Mouse (Mus musculus): ENCODE results near the gene Fibp.

Fibp gene

DNA sequence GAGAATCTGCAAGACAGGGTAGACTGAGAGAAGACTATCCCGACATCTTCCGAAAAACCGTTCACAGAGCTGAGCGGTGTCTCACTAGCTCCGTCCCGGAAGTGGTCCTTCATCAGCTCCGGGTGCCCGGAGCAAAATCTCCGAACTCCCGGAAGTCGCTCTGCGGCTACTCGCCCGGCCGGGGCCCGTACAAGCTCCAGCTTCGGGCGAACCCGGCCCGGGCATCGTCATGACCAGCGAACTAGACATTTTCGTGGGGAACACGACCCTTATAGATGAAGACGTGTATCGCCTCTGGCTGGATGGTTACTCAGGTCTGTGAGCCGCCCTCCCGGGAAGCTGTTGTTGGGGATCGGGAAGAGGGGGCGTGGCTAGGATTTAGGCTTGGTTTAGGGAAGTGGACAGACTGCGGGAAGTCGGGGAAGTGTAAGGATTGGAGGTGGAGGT lies at the start of gene Fibp:
TSS of gene Fibp (plus strand) at position 151 of the 447 bp plus-strand sequence.
- DNase-seq (ENCODE audit: extremely low spot score, low spot score): peak; percentile 95

DNA sequence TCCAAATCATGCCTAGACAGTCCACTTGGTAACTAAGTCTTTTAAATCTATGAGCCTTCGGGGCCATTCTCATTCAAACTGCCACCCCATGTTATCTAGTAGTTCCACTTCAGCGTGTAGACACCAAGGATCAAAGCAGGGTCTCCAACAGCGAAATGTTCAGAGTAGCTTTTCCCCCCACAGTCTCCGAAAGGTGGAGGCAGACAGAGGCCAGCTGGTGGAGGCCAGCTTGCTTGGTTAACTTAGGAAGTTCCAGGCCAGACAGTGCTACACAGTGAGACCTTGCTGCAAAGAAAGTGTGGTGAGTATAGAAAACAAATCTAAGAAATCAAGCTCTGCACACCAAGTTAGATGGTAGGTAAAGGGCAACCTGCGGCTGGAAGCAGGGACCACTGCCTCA lies 49.8 kb upstream of the Fibp start:
- no peak for DNase-seq (ENCODE audit: extremely low spot score, low spot score)

GRCm38 (mm10) chr19:5411961-5412360 lies 48.5 kb upstream of the Fibp start:
- DNase-seq (ENCODE audit: extremely low spot score, low spot score): no peak

- no peak for DNase-seq (ENCODE audit: extremely low spot score, low spot score)
These were observed 46.6 kb upstream of the Fibp start for GRCm38 (mm10) chr19:5413840-5414239.

- no peak for DNase-seq (ENCODE audit: extremely low spot score, low spot score)
These were observed 45.9 kb upstream of the Fibp start for GRCm38 (mm10) chr19:5414534-5414957.

DNA sequence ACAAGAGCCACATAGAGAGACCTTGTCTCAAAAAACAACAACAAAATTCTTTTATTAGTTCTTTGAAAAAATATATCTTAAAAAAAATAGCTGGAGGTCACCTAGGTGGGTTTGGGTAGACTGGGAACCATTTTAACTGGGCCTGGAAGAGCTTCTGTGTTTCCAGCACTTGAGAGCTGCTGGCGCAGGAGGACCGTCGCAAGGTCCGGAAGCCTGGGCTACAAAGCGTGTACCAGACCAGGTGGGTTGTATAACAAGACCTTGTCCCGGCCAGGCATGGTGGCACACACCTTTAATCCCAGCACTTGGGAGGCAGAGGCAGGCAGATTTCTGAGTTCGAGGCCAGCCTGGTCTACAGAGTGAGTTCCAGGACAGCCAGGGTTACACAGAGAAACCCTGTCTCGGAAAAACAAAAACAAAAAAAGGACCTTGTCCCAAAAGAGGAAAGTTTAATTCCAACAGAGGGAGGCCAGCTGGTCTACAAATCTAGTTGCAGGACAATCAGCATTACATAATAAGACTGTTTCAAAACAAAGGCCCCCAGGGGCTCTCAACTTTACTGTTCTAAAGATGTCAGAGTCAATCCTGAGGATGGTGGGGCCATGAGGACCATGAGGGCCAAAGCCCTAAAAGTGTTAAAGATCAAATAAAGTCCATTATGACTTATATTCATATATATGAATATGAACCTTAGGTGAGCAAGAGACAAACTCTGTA lies 41.5 kb upstream of the Fibp start:
- no peak for DNase-seq (ENCODE audit: extremely low spot score, low spot score)

DNA sequence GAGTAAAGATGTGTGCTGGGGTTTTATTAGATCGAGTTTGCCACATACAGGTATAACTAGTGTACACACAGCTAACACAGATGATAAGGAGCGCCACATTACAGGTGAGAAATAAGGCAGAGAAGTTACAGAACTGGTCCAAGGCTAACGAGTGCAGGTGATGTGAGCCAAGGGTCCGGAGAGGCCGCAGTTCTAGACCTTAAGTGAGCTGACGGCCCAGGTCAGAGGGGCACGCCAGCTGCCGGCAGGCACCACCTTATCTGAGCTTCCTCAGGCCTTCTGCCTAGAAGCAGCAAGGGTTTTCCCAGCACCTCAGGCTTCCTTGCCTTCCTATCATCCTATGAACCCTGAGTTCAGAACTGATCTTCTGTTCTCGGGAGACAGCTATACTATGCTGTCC lies 40.8 kb upstream of the Fibp start:
- no peak for DNase-seq (ENCODE audit: extremely low spot score, low spot score)

- no peak for DNase-seq (ENCODE audit: extremely low spot score, low spot score)
These were observed 39.8 kb upstream of the Fibp start for GRCm38 (mm10) chr19:5420579-5420978.

DNA sequence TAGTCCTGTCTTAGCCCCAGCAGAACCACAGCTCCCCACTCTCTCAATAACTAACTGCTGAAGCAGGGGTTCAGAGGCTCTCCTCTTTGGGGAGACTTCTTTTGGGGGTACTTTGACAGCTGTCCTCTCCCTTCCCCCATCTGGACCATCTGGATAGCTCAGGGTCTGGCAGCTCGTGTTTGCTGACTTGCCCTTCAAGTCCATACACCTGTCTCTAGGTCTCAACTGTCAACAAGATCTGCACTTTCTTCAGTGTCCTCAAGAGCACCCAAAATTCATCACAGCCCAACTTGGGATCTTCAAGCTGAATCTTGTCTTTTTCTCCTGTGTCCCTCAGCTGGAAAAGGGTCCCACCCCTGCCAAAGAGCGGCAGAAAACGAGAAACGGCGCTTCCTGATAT lies 38.6 kb upstream of the Fibp start:
- DNase-seq (ENCODE audit: extremely low spot score, low spot score): no peak

DNA sequence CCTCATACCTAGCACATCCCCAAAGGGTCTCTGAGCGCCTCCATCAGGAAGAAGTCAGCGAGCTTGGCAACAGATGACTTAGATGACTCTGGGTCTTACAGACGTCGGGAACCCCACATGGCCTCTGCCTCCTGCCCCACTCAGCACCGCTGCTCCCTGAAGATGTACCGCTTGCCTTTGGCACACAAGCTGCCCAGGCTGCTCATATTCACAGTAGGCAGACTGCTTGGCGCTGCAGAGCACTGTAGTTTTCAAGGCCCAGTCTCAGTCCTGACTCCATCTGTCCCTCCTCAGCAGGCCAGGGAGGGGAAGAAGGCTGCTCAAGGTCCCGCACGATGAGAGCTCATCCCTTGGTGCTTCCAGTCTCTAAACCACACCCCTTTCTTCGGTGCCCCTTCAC lies 38.1 kb upstream of the Fibp start:
- no peak for DNase-seq (ENCODE audit: extremely low spot score, low spot score)

- no peak for DNase-seq (ENCODE audit: extremely low spot score, low spot score)
These were observed 37.4 kb upstream of the Fibp start for GRCm38 (mm10) chr19:5422895-5423443.

GRCm38 (mm10) chr19:5423561-5423960 lies 36.9 kb upstream of the Fibp start:
- no peak for DNase-seq (ENCODE audit: extremely low spot score, low spot score)

- DNase-seq (ENCODE audit: extremely low spot score, low spot score): no peak
These were observed 36.2 kb upstream of the Fibp start for GRCm38 (mm10) chr19:5424092-5424781.

GRCm38 (mm10) chr19:5424782-5425741 lies 35.4 kb upstream of the Fibp start, which contains the start of the genes Drap1 and AI837181:
Gene Drap1 (minus strand): TSS chr19:5424979.
Gene AI837181 (plus strand): TSS chr19:5425144.
- peak; percentile 97 for DNase-seq (ENCODE audit: extremely low spot score, low spot score)

- no peak for DNase-seq (ENCODE audit: extremely low spot score, low spot score)
These were observed 34.4 kb upstream of the Fibp start for GRCm38 (mm10) chr19:5425906-5426565.

GRCm38 (mm10) chr19:5426640-5427290 lies 33.6 kb upstream of the Fibp start:
- DNase-seq (ENCODE audit: extremely low spot score, low spot score): no peak

- DNase-seq (ENCODE audit: extremely low spot score, low spot score): no peak
These were observed 32.3 kb upstream of the Fibp start for GRCm38 (mm10) chr19:5428083-5428482.

DNA sequence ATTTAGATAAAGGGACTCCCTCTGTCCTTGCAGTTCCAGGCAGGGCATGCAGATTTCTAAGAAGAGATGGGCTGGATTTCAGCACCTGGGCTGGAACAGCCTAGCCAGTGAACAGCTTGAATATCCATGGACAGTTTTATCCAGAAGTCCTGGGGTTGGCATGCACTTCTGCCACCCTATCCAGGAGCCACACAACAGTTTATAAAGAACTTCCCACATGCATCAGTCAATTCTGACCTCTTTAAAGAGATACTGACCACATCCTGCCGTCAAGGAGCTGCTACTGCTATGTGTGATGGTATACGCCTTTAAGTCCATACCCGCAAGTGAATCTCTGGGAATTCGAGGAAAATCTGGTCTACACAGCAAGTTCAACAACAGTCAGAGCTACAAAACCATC lies 31.2 kb upstream of the Fibp start:
- DNase-seq (ENCODE audit: extremely low spot score, low spot score): no peak

GRCm38 (mm10) chr19:5429806-5430205 lies 30.6 kb upstream of the Fibp start:
- DNase-seq (ENCODE audit: extremely low spot score, low spot score): no peak

- no peak for DNase-seq (ENCODE audit: extremely low spot score, low spot score)
These were observed 30.0 kb upstream of the Fibp start for GRCm38 (mm10) chr19:5430408-5430807.

Data from neural tube, embryonic 10.5 days (tissue).